Mouse (Mus musculus) olfactory bulb, adult 2 months (tissue): ENCODE measurements around the gene Ptpn11.

ENCODE experiments used
- CTCF ChIP-seq: fragments of 200-500 bp; IDR thresholded peaks from 2 replicates; pipeline ENCODE4 v1.5.1; 2012; ENCODE audit warnings: low read depth, mild to moderate bottlenecking, low read length, moderate library complexity; ENCODE audit not compliant: insufficient read depth
- POLR2A ChIP-seq: fragments of 200-500 bp; IDR thresholded peaks from 2 replicates; pipeline ENCODE4 v1.6.1; 2012; ENCODE audit warnings: mild to moderate bottlenecking, low read depth, low read length, moderate library complexity; ENCODE audit not compliant: insufficient read depth

GRCm38 (mm10) chr5:121122036-121122435 is 69.2 kb downstream of the Ptpn11 start:
- TF ChIP-seq CTCF (no peak), POLR2A (no peak)
